Mouse (Mus musculus): ENCODE results near the gene Ykt6. TPM values are rescaled to one million over a fixed set of nuclear protein-coding genes. Genes with fewer than 3 reads are reported as not detected.

The Ykt6 gene
- total and polyA plus RNA-seq, 2 experiments from 2014 or later: 81.7 to 130 TPM

DNA sequence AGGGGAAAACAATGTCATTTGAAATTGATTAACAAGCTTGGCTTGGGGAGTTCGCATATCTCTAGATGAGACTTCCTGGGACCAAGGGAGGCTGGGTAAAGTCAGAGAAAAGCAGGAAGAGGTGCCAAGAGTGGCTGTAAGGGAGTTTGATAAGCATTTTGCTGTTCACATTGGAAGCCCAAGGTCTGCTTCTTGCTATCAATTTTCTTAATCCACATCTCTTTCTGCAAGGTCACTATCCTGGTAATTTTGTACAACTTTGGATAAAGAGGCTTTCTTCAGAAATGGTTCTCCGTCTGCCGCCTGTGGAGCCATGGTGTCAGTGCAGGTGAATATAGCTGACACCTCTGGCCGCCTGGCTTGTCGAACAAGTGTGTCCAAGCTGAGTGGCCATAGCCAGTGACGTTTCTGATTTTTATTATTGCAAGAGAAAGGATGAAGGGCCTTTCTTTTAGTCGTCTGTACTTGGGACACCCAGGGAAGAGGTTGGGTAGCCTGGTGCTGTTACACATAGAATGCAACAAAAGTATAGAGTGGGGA is 458 bp upstream of the Ykt6 start:
- peaks cover 15% of the 10 kb centered on the region for H3K4me1 ChIP-seq (ENCODE audit: insufficient read depth, low read length)
- H3K9me3 ChIP-seq (ENCODE audit: low read length): no peaks in the 10 kb centered on the region
- ATAC-seq (peak; percentile 80), DNase-seq (ENCODE audit: low spot score) (peak; percentile 79)
- TF ChIP-seq CTCF (IDR thresholded peaks at IDR 0.05; ENCODE audit: low read depth): peak; percentile 66
- WGBS: 4% methylated on average over 7 of the region's 7 CpGs
- no peaks in the 10 kb centered on the region for H3K27me3 ChIP-seq (ENCODE audit: insufficient read depth, low read length)
- no peaks in the 10 kb centered on the region; the same call in 1 of the 2 replicates for H3K36me3 ChIP-seq (ENCODE audit: insufficient read depth, low read length)
- H3K4me2 ChIP-seq (ENCODE audit: low read depth, low read length): peak overlapping the region; percentile 87
- peak overlapping the region; percentile 93 for H3K9ac ChIP-seq (replicated peaks; ENCODE audit: low read length)
- peak overlapping the region; percentile 93 for H3K27ac ChIP-seq
- peak overlapping the region; percentile 96 for H3K4me3 ChIP-seq (ENCODE audit: low read length)

DNA sequence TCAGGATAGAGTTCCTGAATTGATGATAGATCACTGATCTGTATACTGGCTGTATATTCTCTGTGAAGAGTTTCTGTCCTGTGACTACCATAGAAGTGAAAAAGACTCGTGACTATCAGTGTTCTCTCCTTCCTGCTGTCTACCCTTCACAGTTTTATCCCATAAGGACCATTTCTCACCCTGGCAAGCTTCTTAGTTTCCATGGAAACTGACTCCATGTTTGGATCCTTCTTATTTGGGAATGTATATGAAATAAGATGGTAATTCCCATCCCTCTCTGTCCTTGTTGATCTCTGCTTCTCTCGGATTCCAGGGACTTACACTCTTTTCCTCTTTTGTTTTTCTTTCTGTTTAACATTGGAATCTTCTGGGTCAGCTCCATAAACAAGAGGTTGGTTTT is 4.6 kb downstream of the Ykt6 start:
- Histone ChIP-seq H3K9me3 (ENCODE audit: low read length) (no peaks in the 10 kb centered on the region), H3K27ac (no peak overlapping the region), H3K27me3 (ENCODE audit: insufficient read depth, low read length) (no peaks in the 10 kb centered on the region), H3K36me3 (ENCODE audit: insufficient read depth, low read length) (peaks cover 36% of the 10 kb centered on the region), H3K9ac (replicated peaks; ENCODE audit: low read length) (no peak overlapping the region), H3K4me1 (ENCODE audit: insufficient read depth, low read length) (peaks cover 10% of the 10 kb centered on the region), H3K4me3 (ENCODE audit: low read length) (no peak overlapping the region), H3K4me2 (ENCODE audit: low read depth, low read length) (no peak overlapping the region)
- ATAC-seq (no peak), DNase-seq (ENCODE audit: low spot score) (no peak)
- no peak for TF ChIP-seq CTCF (IDR thresholded peaks at IDR 0.05; ENCODE audit: low read depth)
- WGBS: 76% methylated on average over 2 of the region's 2 CpGs

DNA sequence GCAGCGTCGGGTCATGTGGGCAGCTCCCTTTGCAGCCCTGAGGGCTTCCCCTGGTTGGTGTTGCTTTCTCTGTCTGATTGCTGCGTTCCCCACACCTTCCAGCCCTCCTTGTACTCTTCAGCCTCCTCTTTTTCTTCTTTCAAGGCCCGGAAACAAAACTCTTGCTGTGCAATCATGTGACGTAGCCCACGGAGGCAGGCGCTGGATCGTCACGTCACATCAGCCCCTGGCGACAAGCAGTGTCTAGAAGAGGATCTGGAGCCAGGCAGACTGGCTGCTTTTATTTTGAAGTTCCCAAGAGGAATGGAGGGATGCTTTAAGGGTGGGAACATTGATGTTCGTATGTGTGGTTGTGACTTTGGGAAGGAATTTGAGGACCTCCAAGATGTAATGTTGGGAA is 10.4 kb downstream of the Ykt6 start:
- H3K27ac ChIP-seq: no peak overlapping the region
- no peak for TF ChIP-seq CTCF (IDR thresholded peaks at IDR 0.05; ENCODE audit: low read depth)
- WGBS: 72% methylated on average over 11 of the region's 11 CpGs
- no peaks in the 10 kb centered on the region for H3K9me3 ChIP-seq (ENCODE audit: low read length)
- H3K4me2 ChIP-seq (ENCODE audit: low read depth, low read length): no peak overlapping the region
- no peak overlapping the region for H3K9ac ChIP-seq (replicated peaks; ENCODE audit: low read length)
- ATAC-seq (no peak), DNase-seq (ENCODE audit: low spot score) (no peak)
- H3K27me3 ChIP-seq (ENCODE audit: insufficient read depth, low read length): no peaks in the 10 kb centered on the region
- H3K36me3 ChIP-seq (ENCODE audit: insufficient read depth, low read length): peaks cover 65% of the 10 kb centered on the region
- no peak overlapping the region for H3K4me3 ChIP-seq (ENCODE audit: low read length)
- H3K4me1 ChIP-seq (ENCODE audit: insufficient read depth, low read length): no peaks in the 10 kb centered on the region

- no peak overlapping the region for H3K4me2 ChIP-seq (ENCODE audit: low read depth, low read length)
- peaks cover 63% of the 10 kb centered on the region for H3K36me3 ChIP-seq (ENCODE audit: insufficient read depth, low read length)
- no peaks in the 10 kb centered on the region for H3K27me3 ChIP-seq (ENCODE audit: insufficient read depth, low read length)
- H3K4me1 ChIP-seq (ENCODE audit: insufficient read depth, low read length): no peaks in the 10 kb centered on the region
- 91% methylated on average over 3 of the region's 3 CpGs for WGBS
- no peak overlapping the region for H3K27ac ChIP-seq
- TF ChIP-seq CTCF (IDR thresholded peaks at IDR 0.05; ENCODE audit: low read depth): no peak
- H3K9me3 ChIP-seq (ENCODE audit: low read length): no peaks in the 10 kb centered on the region
- H3K4me3 ChIP-seq (ENCODE audit: low read length): no peak overlapping the region
- ATAC-seq: peak; percentile 2; the same call in 1 of the 2 replicates
- no peak overlapping the region for H3K9ac ChIP-seq (replicated peaks; ENCODE audit: low read length)
- no peak for DNase-seq (ENCODE audit: low spot score)
These were observed 11.3 kb downstream of the Ykt6 start for GRCm38 (mm10) chr11:5966751-5967150.

GRCm38 (mm10) chr11:5968223-5968622 is 12.7 kb downstream of the Ykt6 start:
- Histone ChIP-seq H3K4me2 (ENCODE audit: low read depth, low read length) (no peak overlapping the region), H3K27ac (0 out of 2 replicates have a peak overlapping the region, but pooled peaks have one; percentile 32), H3K9me3 (ENCODE audit: low read length) (no peaks in the 10 kb centered on the region), H3K4me1 (ENCODE audit: insufficient read depth, low read length) (no peaks in the 10 kb centered on the region), H3K36me3 (ENCODE audit: insufficient read depth, low read length) (peaks cover 49% of the 10 kb centered on the region; the same call in 1 of the 2 replicates), H3K27me3 (ENCODE audit: insufficient read depth, low read length) (no peaks in the 10 kb centered on the region), H3K4me3 (ENCODE audit: low read length) (no peak overlapping the region), H3K9ac (replicated peaks; ENCODE audit: low read length) (no peak overlapping the region)
- ATAC-seq (0 out of 2 replicates have a peak, but pooled peaks have one; percentile 4), DNase-seq (ENCODE audit: low spot score) (no peak)
- WGBS: 87% methylated on average over 6 of the region's 6 CpGs
- TF ChIP-seq CTCF (IDR thresholded peaks at IDR 0.05; ENCODE audit: low read depth): no peak

GRCm38 (mm10) chr11:5971202-5971601 is 15.7 kb downstream of the Ykt6 start:
- ATAC-seq: no peak
- peaks cover 36% of the 10 kb centered on the region; the same call in 1 of the 2 replicates for H3K36me3 ChIP-seq (ENCODE audit: insufficient read depth, low read length)

GRCm38 (mm10) chr11:5973151-5973550 is 17.7 kb downstream of the Ykt6 start:
- ATAC-seq: no peak
- DNase-seq (ENCODE audit: low spot score): no peak
- Histone ChIP-seq H3K27ac (no peak overlapping the region), H3K9me3 (ENCODE audit: low read length) (no peaks in the 10 kb centered on the region), H3K36me3 (ENCODE audit: insufficient read depth, low read length) (peaks cover 31% of the 10 kb centered on the region; the same call in 1 of the 2 replicates), H3K4me2 (ENCODE audit: low read depth, low read length) (no peak overlapping the region), H3K27me3 (ENCODE audit: insufficient read depth, low read length) (no peaks in the 10 kb centered on the region), H3K4me1 (ENCODE audit: insufficient read depth, low read length) (no peaks in the 10 kb centered on the region), H3K4me3 (ENCODE audit: low read length) (no peak overlapping the region), H3K9ac (replicated peaks; ENCODE audit: low read length) (no peak overlapping the region)
- TF ChIP-seq CTCF (IDR thresholded peaks at IDR 0.05; ENCODE audit: low read depth): no peak
- WGBS: 55% methylated on average over 7 of the region's 7 CpGs

More at GRCm38 (mm10) chr11:5971202-5971601, 15.7 kb downstream of the Ykt6 start:
- Histone ChIP-seq H3K4me3 (ENCODE audit: low read length) (no peak overlapping the region), H3K4me1 (ENCODE audit: insufficient read depth, low read length) (no peaks in the 10 kb centered on the region), H3K27me3 (ENCODE audit: insufficient read depth, low read length) (no peaks in the 10 kb centered on the region), H3K9ac (replicated peaks; ENCODE audit: low read length) (no peak overlapping the region), H3K27ac (no peak overlapping the region), H3K9me3 (ENCODE audit: low read length) (no peaks in the 10 kb centered on the region), H3K4me2 (ENCODE audit: low read depth, low read length) (no peak overlapping the region)
- DNase-seq (ENCODE audit: low spot score): no peak
- 65% methylated on average over 7 of the region's 7 CpGs for WGBS
- no peak for TF ChIP-seq CTCF (IDR thresholded peaks at IDR 0.05; ENCODE audit: low read depth)

Measured in hindbrain, postnatal 0 days (tissue).